Mouse (Mus musculus) testis, adult 2 months (tissue): ENCODE data around the gene Ankdd1b.

Source experiments
- CTCF ChIP-seq: fragments of 200-500 bp; IDR thresholded peaks from 2 replicates; pipeline ENCODE4 v1.5.1; 2012; ENCODE audit warnings: low read depth, mild to moderate bottlenecking, inconsistent platforms, low read length, moderate library complexity; ENCODE audit not compliant: control insufficient read depth, insufficient read depth, insufficient replicate concordance
- POLR2A ChIP-seq: fragments of 200-500 bp; IDR thresholded peaks from 2 replicates; pipeline ENCODE4 v1.6.1; 2012; ENCODE audit warnings: low read depth, mild to moderate bottlenecking, inconsistent platforms, low read length, moderate library complexity; ENCODE audit not compliant: control insufficient read depth

- TF ChIP-seq POLR2A = no peak
- TF ChIP-seq CTCF = no peak
Observed at GRCm38 (mm10) chr13:96417261-96417813, 53.7 kb downstream of the Ankdd1b start.
